Mouse (Mus musculus): ENCODE measurements around the gene Cavin2. TPM values are rescaled to one million over a fixed set of nuclear protein-coding genes. Genes with fewer than 3 reads are reported as not detected.

The Cavin2 gene
- polyA plus RNA-seq, 1 experiment from 2014 or later, result 1.8 TPM

- Histone ChIP-seq H3K36me3 (ENCODE audit: control insufficient read depth, insufficient read depth, low read length) (no peaks in the 10 kb centered on the region), H3K4me2 (ENCODE audit: low read depth, low read length, severe bottlenecking) (no peak overlapping the region), H3K27ac (ENCODE audit: low read depth, low read length) (no peak overlapping the region), H3K4me3 (ENCODE audit: low read depth, low read length) (no peak overlapping the region), H3K27me3 (ENCODE audit: control insufficient read depth, insufficient read depth, low read length) (no peaks in the 10 kb centered on the region), H3K4me1 (replicated peaks; ENCODE audit: control insufficient read depth, insufficient read depth, low read length) (no peaks in the 10 kb centered on the region), H3K9me3 (ENCODE audit: control insufficient read depth, low read length) (no peaks in the 10 kb centered on the region), H3K9ac (ENCODE audit: low read length) (no peak overlapping the region)
- DNase-seq (ENCODE audit: low spot score), result no peak
- WGBS, result 70% methylated on average over 5 of the region's 5 CpGs
- no peak for ATAC-seq (replicated peaks; ENCODE audit: low FRiP score)
Measured at GRCm38 (mm10) chr1:51267125-51267524, 21.8 kb upstream of the Cavin2 start.

- no peaks in the 10 kb centered on the region for H3K36me3 ChIP-seq (ENCODE audit: control insufficient read depth, insufficient read depth, low read length)
- H3K4me2 ChIP-seq (ENCODE audit: low read depth, low read length, severe bottlenecking), result no peak overlapping the region
- no peak overlapping the region for H3K4me3 ChIP-seq (ENCODE audit: low read depth, low read length)
- no peak overlapping the region for H3K9ac ChIP-seq (ENCODE audit: low read length)
- no peaks in the 10 kb centered on the region for H3K9me3 ChIP-seq (ENCODE audit: control insufficient read depth, low read length)
- no peak for ATAC-seq (replicated peaks; ENCODE audit: low FRiP score)
- H3K4me1 ChIP-seq (replicated peaks; ENCODE audit: control insufficient read depth, insufficient read depth, low read length), result no peaks in the 10 kb centered on the region
- H3K27ac ChIP-seq (ENCODE audit: low read depth, low read length), result no peak overlapping the region
- no peak for DNase-seq (ENCODE audit: low spot score)
- no peaks in the 10 kb centered on the region for H3K27me3 ChIP-seq (ENCODE audit: control insufficient read depth, insufficient read depth, low read length)
- 90% methylated on average over 2 of the region's 2 CpGs for WGBS
Measured at GRCm38 (mm10) chr1:51268225-51268624, 20.7 kb upstream of the Cavin2 start.

- ATAC-seq (replicated peaks; ENCODE audit: low FRiP score), result no peak
- DNase-seq (ENCODE audit: low spot score), result no peak
- H3K36me3 ChIP-seq (ENCODE audit: control insufficient read depth, insufficient read depth, low read length), result no peaks in the 10 kb centered on the region
- no peaks in the 10 kb centered on the region for H3K4me1 ChIP-seq (replicated peaks; ENCODE audit: control insufficient read depth, insufficient read depth, low read length)
- no peak overlapping the region for H3K27ac ChIP-seq (ENCODE audit: low read depth, low read length)
- 76% methylated on average over 5 of the region's 5 CpGs for WGBS
- no peaks in the 10 kb centered on the region for H3K27me3 ChIP-seq (ENCODE audit: control insufficient read depth, insufficient read depth, low read length)
- no peak overlapping the region for H3K4me2 ChIP-seq (ENCODE audit: low read depth, low read length, severe bottlenecking)
- no peak overlapping the region for H3K4me3 ChIP-seq (ENCODE audit: low read depth, low read length)
- H3K9me3 ChIP-seq (ENCODE audit: control insufficient read depth, low read length), result no peaks in the 10 kb centered on the region
- H3K9ac ChIP-seq (ENCODE audit: low read length), result no peak overlapping the region
Measured at GRCm38 (mm10) chr1:51270196-51270935, 18.6 kb upstream of the Cavin2 start.

- H3K4me2 ChIP-seq (ENCODE audit: low read depth, low read length, severe bottlenecking), result no peak overlapping the region
- no peaks in the 10 kb centered on the region for H3K4me1 ChIP-seq (replicated peaks; ENCODE audit: control insufficient read depth, insufficient read depth, low read length)
- H3K9me3 ChIP-seq (ENCODE audit: control insufficient read depth, low read length), result no peaks in the 10 kb centered on the region
- no peaks in the 10 kb centered on the region for H3K27me3 ChIP-seq (ENCODE audit: control insufficient read depth, insufficient read depth, low read length)
- DNase-seq (ENCODE audit: low spot score) (no peak), ATAC-seq (replicated peaks; ENCODE audit: low FRiP score) (no peak)
- H3K36me3 ChIP-seq (ENCODE audit: control insufficient read depth, insufficient read depth, low read length), result no peaks in the 10 kb centered on the region
- no peak overlapping the region for H3K27ac ChIP-seq (ENCODE audit: low read depth, low read length)
- no peak overlapping the region for H3K9ac ChIP-seq (ENCODE audit: low read length)
- 49% methylated on average over 4 of the region's 4 CpGs for WGBS
- no peak overlapping the region for H3K4me3 ChIP-seq (ENCODE audit: low read depth, low read length)
Measured at GRCm38 (mm10) chr1:51271845-51272244, 17.1 kb upstream of the Cavin2 start.

- Histone ChIP-seq H3K27me3 (ENCODE audit: control insufficient read depth, insufficient read depth, low read length) (no peaks in the 10 kb centered on the region), H3K4me3 (ENCODE audit: low read depth, low read length) (no peak overlapping the region), H3K27ac (ENCODE audit: low read depth, low read length) (no peak overlapping the region), H3K36me3 (ENCODE audit: control insufficient read depth, insufficient read depth, low read length) (no peaks in the 10 kb centered on the region), H3K4me1 (replicated peaks; ENCODE audit: control insufficient read depth, insufficient read depth, low read length) (no peaks in the 10 kb centered on the region), H3K9me3 (ENCODE audit: control insufficient read depth, low read length) (no peaks in the 10 kb centered on the region), H3K4me2 (ENCODE audit: low read depth, low read length, severe bottlenecking) (no peak overlapping the region), H3K9ac (ENCODE audit: low read length) (no peak overlapping the region)
- DNase-seq (ENCODE audit: low spot score) (no peak), ATAC-seq (replicated peaks; ENCODE audit: low FRiP score) (no peak)
- WGBS, result 62% methylated on average over 4 of the region's 4 CpGs
Measured at GRCm38 (mm10) chr1:51272583-51273201, 16.2 kb upstream of the Cavin2 start.

- no peaks in the 10 kb centered on the region for H3K9me3 ChIP-seq (ENCODE audit: control insufficient read depth, low read length)
- no peak overlapping the region for H3K4me2 ChIP-seq (ENCODE audit: low read depth, low read length, severe bottlenecking)
- H3K9ac ChIP-seq (ENCODE audit: low read length), result no peak overlapping the region
- no peaks in the 10 kb centered on the region for H3K36me3 ChIP-seq (ENCODE audit: control insufficient read depth, insufficient read depth, low read length)
- H3K4me1 ChIP-seq (replicated peaks; ENCODE audit: control insufficient read depth, insufficient read depth, low read length), result no peaks in the 10 kb centered on the region
- H3K4me3 ChIP-seq (ENCODE audit: low read depth, low read length), result no peak overlapping the region
- DNase-seq (ENCODE audit: low spot score) (no peak), ATAC-seq (replicated peaks; ENCODE audit: low FRiP score) (no peak)
- WGBS, result 88% methylated on average over 2 of the region's 2 CpGs
- H3K27me3 ChIP-seq (ENCODE audit: control insufficient read depth, insufficient read depth, low read length), result no peaks in the 10 kb centered on the region
- H3K27ac ChIP-seq (ENCODE audit: low read depth, low read length), result no peak overlapping the region
Measured at GRCm38 (mm10) chr1:51277879-51278567, 10.9 kb upstream of the Cavin2 start.

- Histone ChIP-seq H3K27ac (ENCODE audit: low read depth, low read length) (no peak overlapping the region), H3K27me3 (ENCODE audit: control insufficient read depth, insufficient read depth, low read length) (no peaks in the 10 kb centered on the region), H3K36me3 (ENCODE audit: control insufficient read depth, insufficient read depth, low read length) (no peaks in the 10 kb centered on the region), H3K4me1 (replicated peaks; ENCODE audit: control insufficient read depth, insufficient read depth, low read length) (no peaks in the 10 kb centered on the region), H3K9me3 (ENCODE audit: control insufficient read depth, low read length) (no peaks in the 10 kb centered on the region), H3K4me3 (ENCODE audit: low read depth, low read length) (no peak overlapping the region), H3K4me2 (ENCODE audit: low read depth, low read length, severe bottlenecking) (no peak overlapping the region), H3K9ac (ENCODE audit: low read length) (no peak overlapping the region)
- no peak for ATAC-seq (replicated peaks; ENCODE audit: low FRiP score)
- no peak for DNase-seq (ENCODE audit: low spot score)
- 94% methylated on average over 3 of the region's 3 CpGs for WGBS
Measured at GRCm38 (mm10) chr1:51288201-51288600, 725 bp upstream of the Cavin2 start.

- H3K9me3 ChIP-seq (ENCODE audit: control insufficient read depth, low read length), result no peaks in the 10 kb centered on the region
- H3K27ac ChIP-seq (ENCODE audit: low read depth, low read length), result no peak overlapping the region
- no peaks in the 10 kb centered on the region for H3K4me1 ChIP-seq (replicated peaks; ENCODE audit: control insufficient read depth, insufficient read depth, low read length)
- no peak overlapping the region for H3K4me3 ChIP-seq (ENCODE audit: low read depth, low read length)
- H3K36me3 ChIP-seq (ENCODE audit: control insufficient read depth, insufficient read depth, low read length), result no peaks in the 10 kb centered on the region
- no peak overlapping the region for H3K9ac ChIP-seq (ENCODE audit: low read length)
- H3K27me3 ChIP-seq (ENCODE audit: control insufficient read depth, insufficient read depth, low read length), result no peaks in the 10 kb centered on the region
- DNase-seq (ENCODE audit: low spot score), result no peak
- 89% methylated on average over 17 of the region's 17 CpGs for WGBS
- H3K4me2 ChIP-seq (ENCODE audit: low read depth, low read length, severe bottlenecking), result no peak overlapping the region
- 0 out of 2 replicates have a peak, but pooled peaks have one; percentile 21 for ATAC-seq (replicated peaks; ENCODE audit: low FRiP score)
Measured at GRCm38 (mm10) chr1:51289620-51290445, 907 bp downstream of the Cavin2 start.
